Comparison of ENCODE assay signal across 7 mouse cellular contexts in genomic region chr1:152678451-152678850, GRCm38 (mm10).
DNase-seq lines count a peak whose midpoint lies in the region; ATAC-seq and TF ChIP-seq lines count a peak whose summit lies in the region.

No protein-coding gene starts in this region.

- TF ChIP-seq EP300 in lung, postnatal 0 days (IDR thresholded peaks at IDR 0.05): no peak

- ATAC-seq in midbrain, postnatal 0 days (ENCODE audit: low FRiP score): no peak
- ATAC-seq in midbrain, embryonic 16.5 days: no peak
- no peak for ATAC-seq in lung, postnatal 0 days
- no peak for ATAC-seq in granulocyte monocyte progenitor cell, adult 5-6 weeks (replicated peaks; ENCODE audit: poor library complexity, severe bottlenecking)

- no peaks in the 10 kb centered on the region for H3K9me3 ChIP-seq in midbrain, postnatal 0 days (ENCODE audit: low read length)
- no peaks in the 10 kb centered on the region for H3K9me3 ChIP-seq in midbrain, embryonic 16.5 days (replicated peaks; ENCODE audit: control insufficient read depth, low read length, poor library complexity, severe bottlenecking)
- no peaks in the 10 kb centered on the region for H3K9me3 ChIP-seq in lung, postnatal 0 days (ENCODE audit: low read length)

- H3K4me3 ChIP-seq in midbrain, postnatal 0 days (ENCODE audit: low read depth, low read length): no peak overlapping the region
- no peak overlapping the region for H3K4me3 ChIP-seq in midbrain, embryonic 16.5 days (ENCODE audit: low read depth, low read length)
- H3K4me3 ChIP-seq in lung, postnatal 0 days (ENCODE audit: low read depth, low read length): no peak overlapping the region

- no peak for DNase-seq in midbrain, postnatal 0 days (ENCODE audit: low spot score)
- DNase-seq in heart, postnatal 4 days: peak; percentile 60
- DNase-seq in lung, postnatal 0 days (ENCODE audit: low spot score): no peak
- DNase-seq in thymus, postnatal 14 days: peak; percentile 78
- no peak for DNase-seq in Muller cell, postnatal 12 days (ENCODE audit: inconsistent ontology term)

- no peak overlapping the region for H3K4me2 ChIP-seq in midbrain, postnatal 0 days (ENCODE audit: low read depth, low read length, poor library complexity, severe bottlenecking)
- H3K4me2 ChIP-seq in midbrain, embryonic 16.5 days (ENCODE audit: low read length): no peak overlapping the region
- no peak overlapping the region for H3K4me2 ChIP-seq in lung, postnatal 0 days (replicated peaks; ENCODE audit: low read depth, low read length)

- WGBS in midbrain, postnatal 0 days: 50% methylated on average over 5 of the region's 5 CpGs
- 47% methylated on average over 4 of the region's 5 CpGs for WGBS in midbrain, embryonic 16.5 days
- 28% methylated on average over 5 of the region's 5 CpGs for WGBS in lung, postnatal 0 days

- H3K36me3 ChIP-seq in midbrain, postnatal 0 days (ENCODE audit: insufficient read depth, low read length): no peaks in the 10 kb centered on the region
- H3K36me3 ChIP-seq in midbrain, embryonic 16.5 days (ENCODE audit: control insufficient read depth, insufficient read depth, low read length): no peaks in the 10 kb centered on the region
- H3K36me3 ChIP-seq in lung, postnatal 0 days (ENCODE audit: insufficient read depth, low read length): no peaks in the 10 kb centered on the region

- peak; percentile 39 for TF ChIP-seq CTCF in midbrain, postnatal 0 days (IDR thresholded peaks at IDR 0.05)
- TF ChIP-seq CTCF in lung, postnatal 0 days (IDR thresholded peaks at IDR 0.05): peak; percentile 65

- no peak overlapping the region for H3K9ac ChIP-seq in midbrain, postnatal 0 days (replicated peaks; ENCODE audit: low read length, poor library complexity, severe bottlenecking)
- H3K9ac ChIP-seq in midbrain, embryonic 16.5 days (ENCODE audit: low read depth, low read length): no peak overlapping the region
- H3K9ac ChIP-seq in lung, postnatal 0 days (replicated peaks; ENCODE audit: low read depth): no peak overlapping the region

- no peaks in the 10 kb centered on the region for H3K4me1 ChIP-seq in midbrain, postnatal 0 days (ENCODE audit: insufficient read depth, low read length)
- H3K4me1 ChIP-seq in midbrain, embryonic 16.5 days (ENCODE audit: control insufficient read depth, insufficient read depth, low read length): 0 out of 2 replicates have a peak, but pooled peaks cover 2% of the 10 kb centered on the region
- peaks cover 10% of the 10 kb centered on the region; the same call in 1 of the 2 replicates for H3K4me1 ChIP-seq in lung, postnatal 0 days (ENCODE audit: insufficient read depth, low read depth, low read length)

- H3K27me3 ChIP-seq in midbrain, postnatal 0 days (ENCODE audit: insufficient read depth, low read length): no peaks in the 10 kb centered on the region
- H3K27me3 ChIP-seq in midbrain, embryonic 16.5 days (ENCODE audit: control insufficient read depth, insufficient read depth, low read depth, low read length): no peaks in the 10 kb centered on the region
- H3K27me3 ChIP-seq in lung, postnatal 0 days (replicated peaks; ENCODE audit: insufficient read depth, low read length): no peaks in the 10 kb centered on the region

- no peak overlapping the region for H3K27ac ChIP-seq in midbrain, postnatal 0 days (ENCODE audit: low read depth, low read length)
- H3K27ac ChIP-seq in midbrain, embryonic 16.5 days (ENCODE audit: low read length): no peak overlapping the region
- H3K27ac ChIP-seq in lung, postnatal 0 days (ENCODE audit: low read length): no peak overlapping the region

Comparison
In these comparisons a context has a peak if more than half of its experiments do, and no peak if none do; other contexts are left out.
1. DNase-seq: peak in heart, postnatal 4 days (single experiment) and thymus, postnatal 14 days (single experiment); none in midbrain, postnatal 0 days (single experiment), lung, postnatal 0 days (single experiment) and Muller cell, postnatal 12 days (single experiment).